Mouse (Mus musculus): Measurements from ENCODE around the gene Frat1.

- no peak for TF ChIP-seq POLR2A (IDR thresholded peaks at IDR 0.05; ENCODE audit: borderline replicate concordance, control insufficient read depth, low read depth, low read length)
- TF ChIP-seq CTCF (IDR thresholded peaks at IDR 0.05; ENCODE audit: control insufficient read depth, insufficient read depth, low read length) = no peak
Observed at GRCm38 (mm10) chr19:41838808-41839207, 9.0 kb downstream of the Frat1 start.
